Mouse (Mus musculus): ENCODE measurements around the gene Sorbs1.

GRCm38 (mm10) chr19:40542776-40543175 lies 29.2 kb upstream of the Sorbs1 start:
- TF ChIP-seq CTCF (IDR thresholded peaks at IDR 0.05; ENCODE audit: borderline replicate concordance, insufficient read depth, low read depth, low read length) = no peak
- TF ChIP-seq POLR2A (IDR thresholded peaks at IDR 0.05; ENCODE audit: borderline replicate concordance, insufficient read depth, low read length) = no peak

All from cerebellum, adult 2 months (tissue).